Mouse (Mus musculus) left cerebral cortex, adult 9 months (tissue): ENCODE data around the gene Alg5.
"Not testable (repeated sequence)": the region's sequence is repeated elsewhere in the genome, so short reads cannot be mapped to it uniquely, and the experiment has no call there.

ENCODE experiments used
- DNase-seq, 2 experiments: peaks; one replicate each; pipeline ENCODE4 v3.0.0; 2022; ENCODE audit warnings: low spot score in 2 of 2

The Alg5 gene

DNA sequence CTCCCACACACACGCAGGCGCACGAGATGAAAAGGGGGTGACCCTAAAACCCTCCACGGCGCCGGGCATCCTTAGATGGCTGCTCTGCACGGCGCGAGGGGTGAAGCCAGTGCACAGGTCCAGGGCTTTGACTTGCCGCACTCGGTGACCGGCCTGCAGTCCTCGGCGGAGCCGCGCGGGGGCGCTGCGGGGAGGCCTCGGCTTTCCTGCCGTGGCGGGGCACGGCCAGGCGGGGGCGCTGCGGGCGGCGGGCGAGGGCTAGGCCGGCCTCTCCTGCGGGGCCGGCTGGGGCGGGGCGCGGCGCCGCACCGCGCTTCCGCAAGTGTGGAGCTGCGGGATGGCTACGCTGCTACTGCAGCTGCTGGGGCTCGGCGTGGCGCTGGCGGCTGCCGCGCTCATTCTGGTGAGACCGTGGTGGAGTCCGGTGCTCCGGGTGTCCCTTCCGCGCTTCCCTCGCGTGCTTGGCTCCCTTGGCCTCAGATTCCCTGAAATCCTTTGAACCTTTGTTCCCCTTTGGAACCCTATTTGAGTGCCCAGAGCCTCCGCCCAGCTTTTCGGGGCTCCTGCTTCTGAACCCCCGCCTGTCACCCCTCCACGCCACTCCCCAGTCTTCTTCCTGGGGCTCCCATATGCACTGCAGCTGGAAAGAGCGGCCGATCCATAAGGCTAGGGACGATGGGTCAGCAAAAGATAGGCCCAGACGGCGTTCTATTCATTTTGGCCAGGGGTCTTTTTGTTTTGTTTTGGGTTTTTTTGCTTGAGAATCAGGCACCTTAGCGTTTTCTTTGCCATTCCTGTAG, at the start of gene Alg5, which contains the start of gene Exosc8:
Gene Alg5, plus strand, starts transcription at position 293 of the 800 bp plus-strand sequence.
Gene Exosc8, minus strand, starts transcription at position 147 of the 800 bp plus-strand sequence.
- peak; percentile 64 to 91 for DNase-seq

DNA sequence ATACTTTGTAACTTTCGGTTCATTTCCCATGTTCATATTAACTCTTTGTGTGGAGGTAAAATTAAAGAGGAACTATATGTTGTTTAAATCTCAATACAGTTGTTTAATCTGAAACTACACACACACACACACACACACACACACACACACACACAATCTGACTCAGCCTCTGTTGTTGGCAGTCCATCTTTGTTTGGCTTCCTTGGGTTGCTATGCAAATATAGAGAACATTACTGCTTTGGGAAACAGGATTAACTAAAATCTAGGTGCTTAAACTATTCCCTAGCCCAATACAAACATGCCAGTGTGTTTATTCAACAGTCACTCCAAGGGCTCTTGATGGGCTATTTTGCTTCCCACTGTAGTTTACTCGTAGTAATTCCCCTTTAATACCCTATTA, 48.1 kb upstream of the Alg5 start:
- no peak for DNase-seq

DNA sequence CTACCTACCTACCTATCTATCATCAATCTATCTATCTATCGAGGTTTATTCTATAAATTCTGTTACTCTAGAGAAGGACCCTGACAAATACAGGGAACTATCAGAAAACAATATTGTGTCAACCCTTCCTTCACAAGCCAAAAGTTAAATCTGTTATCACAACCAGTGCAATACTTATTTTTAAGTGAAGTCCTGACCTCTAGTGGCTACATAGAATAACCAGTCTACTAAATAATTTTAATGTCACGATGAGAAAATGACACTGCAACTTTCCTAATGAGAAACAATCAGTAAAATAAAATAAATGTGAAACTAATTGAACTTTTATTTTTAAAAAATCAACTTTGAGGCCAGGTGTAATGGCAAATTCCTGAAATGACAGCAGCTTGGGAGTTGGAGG, 46.2 kb upstream of the Alg5 start:
- no peak for DNase-seq

DNA sequence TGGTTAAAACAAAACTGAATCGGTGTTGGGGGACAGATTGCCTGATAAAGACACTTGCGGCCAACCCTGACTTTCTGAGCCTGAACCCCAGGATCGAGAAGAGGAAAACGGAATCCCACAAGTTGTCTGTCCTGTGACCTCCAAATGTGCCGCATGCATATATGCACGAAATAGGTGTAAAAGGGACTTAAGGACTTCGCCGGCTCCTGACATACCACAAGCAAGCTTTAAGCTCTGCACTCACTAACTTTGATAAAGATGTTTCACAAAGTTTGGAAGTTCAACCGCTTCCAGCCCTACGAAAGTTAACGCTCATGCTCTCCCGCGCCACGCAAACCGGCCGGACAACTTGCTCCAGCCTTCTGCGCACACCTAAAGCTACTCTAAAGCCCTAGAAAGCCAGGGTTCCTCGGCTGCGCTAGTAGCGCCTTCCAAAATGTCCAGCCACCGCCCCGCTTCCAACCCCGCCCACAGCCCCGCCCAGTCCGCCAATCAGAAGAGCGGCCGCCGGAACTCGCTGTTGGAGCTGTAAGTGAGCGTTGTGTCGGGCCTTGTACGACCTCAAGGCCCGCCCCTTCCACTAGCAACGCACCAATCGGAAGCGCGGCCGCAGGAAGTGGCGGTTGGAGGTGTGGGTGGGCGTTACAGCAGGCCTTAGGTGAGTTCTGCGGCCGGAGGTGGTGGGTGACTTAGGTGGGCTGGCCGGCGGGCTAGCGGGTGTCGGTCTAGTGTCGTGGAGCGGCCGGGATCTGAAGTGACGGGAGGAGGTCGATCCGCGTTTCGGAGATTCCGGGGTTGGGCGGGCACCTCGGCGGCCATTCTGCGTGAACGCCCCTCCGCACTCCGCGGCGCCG, 42.9 kb upstream of the Alg5 start, which contains the start of gene Supt20:
Gene Supt20, plus strand, starts transcription at position 606 of the 854 bp plus-strand sequence.
- peak; percentile 87 to 93 for DNase-seq

DNA sequence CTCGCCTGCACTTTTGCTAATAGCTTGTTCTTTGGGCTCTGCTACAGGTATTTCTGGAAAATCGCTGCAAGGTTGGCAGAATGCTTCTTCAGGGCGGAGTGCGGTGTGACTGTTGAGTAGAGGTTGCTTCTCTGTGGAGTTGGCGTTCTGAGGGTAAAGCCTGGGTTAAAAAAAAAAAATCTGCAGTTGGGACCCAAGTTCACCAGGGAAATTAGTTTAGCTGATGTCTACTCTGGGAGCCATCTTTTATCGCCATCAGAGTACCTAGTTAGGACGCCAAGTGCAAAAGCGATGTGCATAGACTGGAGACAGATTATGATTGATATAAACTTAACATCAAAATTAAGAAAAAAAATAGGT, 42.3 kb upstream of the Alg5 start:
- no peak for DNase-seq

DNA sequence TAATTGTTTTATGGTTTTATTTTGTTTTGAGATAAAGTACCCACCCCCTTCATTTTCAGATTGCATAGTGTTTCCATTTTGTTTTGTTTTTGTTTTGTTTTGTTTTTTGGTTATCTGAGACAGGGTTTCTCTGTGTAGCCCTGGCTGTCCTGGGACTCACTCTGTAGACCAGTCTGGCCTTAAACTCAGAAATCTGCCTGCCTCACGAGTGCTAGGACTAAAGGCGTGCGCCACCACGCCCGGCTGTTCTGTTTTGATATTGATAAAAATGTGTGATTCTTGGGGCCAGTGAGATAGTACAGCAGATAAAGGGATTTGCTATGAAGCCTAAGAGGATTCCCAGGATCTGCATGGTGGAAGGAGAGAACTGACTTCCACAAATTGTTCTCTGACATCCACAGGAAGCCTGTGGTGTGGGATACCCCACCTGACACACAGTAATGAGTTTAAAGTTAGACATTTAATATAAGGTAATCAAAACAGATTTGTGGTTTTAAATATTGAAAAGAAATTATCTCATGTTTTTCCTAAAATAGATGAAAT, 35.5 kb upstream of the Alg5 start:
- DNase-seq = no peak

DNA sequence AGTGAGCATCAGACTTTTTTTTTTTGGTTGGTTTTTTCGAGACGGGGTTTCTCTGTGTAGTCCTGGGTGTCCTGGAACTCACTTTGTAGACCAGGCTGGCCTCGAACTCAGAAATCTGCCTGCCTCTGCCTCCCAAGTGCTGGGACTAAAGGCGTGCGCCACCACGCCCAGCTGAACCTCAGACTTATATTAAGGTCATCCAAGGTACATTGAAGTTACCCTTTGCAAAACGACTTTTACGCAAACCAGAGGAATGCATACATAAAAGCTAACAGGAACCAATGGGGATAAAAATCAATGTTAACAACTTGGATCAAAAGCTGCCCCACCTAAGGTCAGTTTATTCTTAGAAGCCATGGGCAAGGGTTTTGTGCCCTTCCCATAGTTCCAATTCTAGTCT, 31.2 kb upstream of the Alg5 start:
- not testable (repeated sequence) for DNase-seq

DNA sequence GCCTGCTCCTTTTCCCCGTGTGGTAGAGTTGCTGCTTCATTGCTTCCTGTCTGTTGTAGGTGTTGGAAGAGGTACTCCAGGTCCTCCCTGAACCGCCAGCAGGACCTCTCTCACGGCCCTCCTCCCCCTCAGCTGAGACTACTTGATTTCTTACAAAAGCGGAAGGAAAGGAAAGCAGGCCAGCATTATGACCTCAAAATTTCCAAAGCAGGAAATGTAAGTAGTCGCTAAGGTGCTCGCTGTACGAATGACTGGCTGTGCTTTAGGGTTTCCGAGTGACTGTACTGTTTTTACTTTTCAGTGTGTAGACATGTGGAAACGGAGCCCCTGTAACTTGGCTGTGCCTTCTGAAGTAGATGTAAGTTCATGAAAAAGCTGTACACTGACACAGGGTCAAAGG, 26.4 kb upstream of the Alg5 start:
- DNase-seq = no peak

DNA sequence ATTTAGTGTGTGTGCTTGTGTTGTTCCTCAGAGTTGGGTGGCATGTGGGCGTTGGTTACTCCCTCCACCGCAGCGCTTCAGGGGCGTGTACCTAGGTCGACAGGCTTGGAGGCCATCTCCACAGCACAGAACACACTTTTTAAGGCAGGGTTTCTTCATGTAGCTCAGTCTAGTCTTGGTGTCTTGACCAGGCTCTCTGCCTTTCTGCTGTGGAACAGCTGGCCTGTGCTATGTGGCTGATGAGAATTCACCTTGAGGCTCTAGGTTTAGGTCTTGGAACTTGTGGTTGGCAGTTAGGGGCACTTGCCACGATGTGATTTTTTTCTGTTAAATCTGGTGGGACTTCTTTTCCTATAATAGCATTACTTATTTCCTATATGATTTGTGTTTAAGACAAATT, 21.1 kb upstream of the Alg5 start, which contains the start of gene Gm21958:
Gene Gm21958, minus strand, starts transcription at position 101 of the 400 bp plus-strand sequence.
- no peak for DNase-seq

DNA sequence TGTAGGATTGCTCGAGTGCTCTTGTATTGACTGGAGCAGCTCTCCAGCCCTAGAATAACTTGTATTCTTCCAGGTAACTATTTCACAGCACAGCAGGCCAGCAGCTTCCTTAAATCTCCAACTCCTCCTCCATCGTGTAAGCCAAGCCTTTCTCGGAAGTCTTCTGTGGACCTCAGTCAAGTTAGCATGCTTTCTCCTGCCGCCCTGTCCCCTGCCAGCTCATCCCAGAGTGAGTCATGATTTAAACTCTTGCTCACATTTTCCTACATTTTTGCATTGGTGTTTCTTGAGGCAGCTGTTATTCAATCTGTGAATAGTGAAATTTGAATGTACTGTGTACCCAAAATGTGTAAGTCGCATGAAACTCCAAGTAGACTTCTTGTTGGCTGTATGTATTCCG, 19.9 kb upstream of the Alg5 start:
- DNase-seq = peak in 1 of 2 experiments; percentile 50

DNA sequence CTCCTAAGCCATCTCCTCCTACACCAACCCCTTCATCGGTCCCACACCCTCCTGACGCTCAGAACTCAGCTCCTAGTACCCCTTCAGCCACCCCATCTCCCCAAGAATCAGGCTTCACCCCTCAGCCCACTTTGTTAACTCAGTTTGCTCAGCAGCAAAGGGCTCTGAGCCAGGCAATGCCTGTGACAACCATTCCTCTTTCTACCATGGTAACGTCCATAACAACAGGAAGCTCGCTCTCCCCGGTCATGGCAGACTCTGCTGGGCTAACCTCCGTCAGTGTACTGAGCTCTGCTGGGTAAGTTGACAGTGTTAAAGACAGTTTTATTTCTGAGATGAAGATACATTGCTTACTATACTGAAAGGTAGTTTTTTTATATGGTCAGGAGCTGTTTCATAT, 18.0 kb upstream of the Alg5 start:
- DNase-seq = no peak

DNA sequence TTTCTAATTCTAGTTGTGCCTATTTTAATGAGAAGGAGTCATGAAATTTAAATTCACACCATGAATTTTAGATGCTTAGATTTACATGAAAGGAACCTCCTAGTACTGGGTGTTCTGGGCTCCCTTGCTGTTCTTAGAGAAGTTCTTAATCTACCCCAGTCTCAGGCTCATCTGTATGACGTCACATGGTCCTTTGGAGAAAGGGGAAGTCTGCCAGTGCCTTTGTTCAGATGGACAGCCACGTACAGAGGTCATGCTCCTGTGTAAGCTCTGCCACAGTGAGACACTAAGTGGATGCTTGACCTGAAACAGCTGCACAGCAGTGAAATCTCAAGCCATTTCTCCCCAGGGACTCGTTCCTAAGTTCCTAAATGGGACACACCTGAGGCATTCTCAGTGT, 16.4 kb upstream of the Alg5 start:
- DNase-seq = no peak

DNA sequence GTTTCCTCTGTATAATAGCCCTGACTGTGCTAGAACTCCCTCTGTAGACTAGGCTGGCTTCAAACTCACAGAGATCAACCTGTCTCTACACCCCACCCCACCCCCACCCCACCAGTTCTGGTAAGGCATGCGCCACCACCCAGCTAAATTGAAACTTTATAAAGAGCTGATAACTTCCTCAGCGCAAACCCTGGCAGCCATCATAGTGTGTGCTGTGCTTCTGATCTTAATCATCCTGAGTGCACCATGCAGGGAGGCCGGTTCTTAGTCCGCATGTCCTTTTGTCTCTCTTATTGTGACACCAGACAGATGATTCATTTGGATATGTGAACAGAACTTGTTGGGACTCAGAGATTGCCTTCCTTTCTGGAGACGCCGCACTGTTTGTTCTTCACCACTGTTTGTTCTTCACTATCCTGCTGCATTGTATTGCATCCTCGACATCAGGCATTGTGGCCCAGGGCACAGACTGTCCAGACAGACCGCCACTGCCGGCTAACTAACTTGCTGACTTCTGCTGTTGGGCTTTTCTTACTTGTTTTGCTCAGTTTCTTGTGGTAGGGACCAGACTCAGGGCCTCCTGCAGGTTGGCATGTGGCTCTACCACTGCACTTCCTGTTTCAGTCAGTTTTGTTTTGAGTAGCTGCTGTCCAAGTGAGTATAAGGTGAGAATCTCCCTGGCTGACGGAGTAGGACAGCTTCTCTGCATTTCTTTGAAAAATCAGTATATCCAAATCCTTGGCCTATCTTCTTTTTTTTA, 11.4 kb upstream of the Alg5 start:
- DNase-seq = peak in 1 of 2 experiments; percentile 27

DNA sequence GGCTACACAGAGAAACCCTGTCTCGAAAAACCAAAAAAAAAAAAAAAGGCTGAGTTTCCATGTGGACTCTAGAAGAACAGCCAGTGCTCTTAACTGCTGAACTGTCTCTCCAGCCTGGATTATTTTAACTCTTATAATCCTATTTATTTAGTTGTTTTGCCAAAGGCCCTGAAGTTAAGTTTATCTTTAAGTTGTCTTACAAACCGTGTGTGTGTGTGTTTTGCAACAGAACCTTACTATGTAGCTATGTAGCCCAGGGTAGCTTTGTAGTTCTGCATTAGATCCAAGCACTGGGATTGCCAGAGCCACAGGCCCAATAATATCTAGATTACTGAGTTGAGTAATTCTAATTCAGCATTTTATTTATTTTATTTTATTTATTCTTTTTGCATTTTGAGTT, 10.0 kb upstream of the Alg5 start:
- no peak for DNase-seq

DNA sequence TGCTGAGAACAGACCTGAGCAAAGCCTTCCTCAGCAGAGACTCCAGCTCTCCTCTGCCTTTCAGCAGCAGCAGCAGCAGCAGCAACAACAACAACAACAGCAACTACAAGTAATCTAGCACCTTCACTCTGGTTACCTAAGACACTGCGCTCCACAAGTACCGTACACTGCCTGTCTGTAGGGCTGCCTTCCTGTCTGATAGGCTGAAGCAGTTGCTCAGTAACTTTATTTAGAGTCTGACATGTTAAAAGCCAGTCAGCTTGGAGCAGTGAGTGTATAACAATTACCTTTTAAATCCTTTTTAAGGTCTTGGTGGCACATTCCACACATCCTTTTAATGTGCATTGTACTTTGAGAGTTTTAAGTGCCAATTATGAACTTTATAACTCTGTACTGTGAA, 7.8 kb upstream of the Alg5 start:
- no peak for DNase-seq

DNA sequence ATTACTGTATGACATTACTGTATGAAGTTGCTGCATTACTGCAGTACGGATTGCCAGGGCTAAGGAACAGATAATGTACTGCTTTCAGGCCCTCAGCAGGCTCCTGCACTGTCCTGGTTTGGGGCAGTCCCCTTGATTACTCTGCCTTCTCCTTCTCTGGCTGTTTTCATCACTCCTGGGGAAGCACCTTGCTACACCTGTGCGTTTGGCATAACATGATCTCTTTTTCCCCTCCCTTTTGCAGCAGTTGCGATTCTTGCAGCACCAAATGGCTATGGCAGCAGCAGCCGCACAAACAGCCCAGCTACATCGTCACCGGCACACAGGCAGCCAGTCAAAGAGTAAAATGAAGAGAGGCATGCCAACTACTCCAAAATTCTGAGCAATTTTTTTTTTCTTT, 7.2 kb upstream of the Alg5 start:
- DNase-seq = no peak

DNA sequence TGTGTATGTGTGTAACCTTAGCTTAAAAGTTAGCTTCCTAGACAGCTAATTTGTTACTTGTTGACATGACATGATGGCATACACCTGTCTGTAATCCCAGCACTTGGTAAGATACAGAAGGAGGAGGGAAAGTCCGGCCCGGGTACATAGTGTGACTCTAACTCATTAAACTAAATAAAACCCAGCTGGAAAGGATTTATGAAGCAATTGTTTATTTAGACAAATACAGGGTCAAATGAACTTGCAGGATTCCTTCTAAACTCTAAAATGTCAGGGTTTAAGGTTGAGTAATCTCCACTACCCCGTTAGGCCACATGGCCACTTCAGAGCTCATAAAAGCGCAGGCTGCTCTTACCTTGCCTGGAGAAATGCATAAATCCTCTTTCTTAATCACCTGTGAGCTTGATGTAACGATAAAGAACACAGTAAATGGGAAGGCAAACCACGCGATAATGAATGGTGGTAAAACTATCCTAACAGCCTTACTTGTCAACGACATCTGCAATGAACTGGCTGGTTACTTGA, 3.7 kb upstream of the Alg5 start:
- no peak for DNase-seq

DNA sequence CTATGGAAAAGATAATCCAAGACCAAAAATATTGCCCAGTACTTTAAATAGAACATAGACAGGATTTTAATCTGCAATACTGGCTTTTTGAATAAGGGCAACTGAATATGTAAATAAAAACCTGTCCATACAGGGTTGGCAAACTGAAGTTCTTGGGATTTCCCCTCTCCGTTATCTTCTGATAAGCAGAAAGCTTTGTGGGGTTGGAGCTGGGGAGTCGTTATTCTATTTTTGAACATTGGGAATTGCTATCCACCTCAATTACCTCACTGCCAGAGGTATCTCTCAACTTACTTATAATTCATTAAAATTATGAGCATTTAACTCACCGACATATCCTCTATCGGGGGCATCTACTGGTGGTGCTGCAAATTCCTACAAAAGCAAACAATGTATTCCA, 3.0 kb upstream of the Alg5 start:
- no peak for DNase-seq

DNA sequence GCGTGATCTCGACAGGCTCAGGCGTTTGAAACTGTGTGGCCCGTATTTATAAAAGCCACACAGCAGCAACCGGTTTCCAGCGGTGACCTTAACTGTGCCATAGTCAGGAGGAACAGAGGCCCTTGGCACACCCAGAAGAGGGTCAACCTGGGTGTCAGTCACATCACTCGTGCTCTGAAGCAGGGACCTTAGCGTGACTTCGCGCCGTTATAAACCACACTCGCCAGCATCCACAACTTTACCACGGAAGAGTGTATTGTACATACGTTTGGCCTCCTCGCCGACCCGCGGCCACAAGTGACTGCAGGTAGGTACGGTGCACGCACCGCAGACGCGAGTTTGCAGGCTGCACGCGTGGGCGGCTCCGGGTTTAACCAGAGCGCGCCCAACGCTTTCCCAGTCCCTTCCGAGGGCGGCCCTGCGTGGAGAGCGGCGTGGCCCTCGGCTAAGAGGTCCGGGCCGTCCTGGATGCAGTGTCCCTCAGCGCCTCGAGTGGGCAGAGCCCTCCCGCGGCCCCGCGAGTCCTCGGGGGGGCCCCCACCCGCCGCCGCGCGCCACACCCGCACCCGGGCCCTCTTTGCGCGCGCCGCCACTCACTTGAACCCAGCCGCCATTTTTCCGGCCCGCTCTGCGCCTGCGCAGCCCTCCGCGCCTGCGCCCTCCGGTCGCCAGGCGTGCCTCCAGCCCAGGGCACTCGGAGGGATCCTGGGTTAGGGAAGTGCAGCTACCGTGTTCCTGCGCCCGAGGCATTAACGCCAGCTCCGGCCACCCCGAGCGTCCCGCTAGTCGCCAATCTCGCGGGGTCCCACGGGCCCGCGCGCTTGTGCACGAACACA, 710 bp upstream of the Alg5 start:
- DNase-seq = peak; percentile 65 to 85

DNA sequence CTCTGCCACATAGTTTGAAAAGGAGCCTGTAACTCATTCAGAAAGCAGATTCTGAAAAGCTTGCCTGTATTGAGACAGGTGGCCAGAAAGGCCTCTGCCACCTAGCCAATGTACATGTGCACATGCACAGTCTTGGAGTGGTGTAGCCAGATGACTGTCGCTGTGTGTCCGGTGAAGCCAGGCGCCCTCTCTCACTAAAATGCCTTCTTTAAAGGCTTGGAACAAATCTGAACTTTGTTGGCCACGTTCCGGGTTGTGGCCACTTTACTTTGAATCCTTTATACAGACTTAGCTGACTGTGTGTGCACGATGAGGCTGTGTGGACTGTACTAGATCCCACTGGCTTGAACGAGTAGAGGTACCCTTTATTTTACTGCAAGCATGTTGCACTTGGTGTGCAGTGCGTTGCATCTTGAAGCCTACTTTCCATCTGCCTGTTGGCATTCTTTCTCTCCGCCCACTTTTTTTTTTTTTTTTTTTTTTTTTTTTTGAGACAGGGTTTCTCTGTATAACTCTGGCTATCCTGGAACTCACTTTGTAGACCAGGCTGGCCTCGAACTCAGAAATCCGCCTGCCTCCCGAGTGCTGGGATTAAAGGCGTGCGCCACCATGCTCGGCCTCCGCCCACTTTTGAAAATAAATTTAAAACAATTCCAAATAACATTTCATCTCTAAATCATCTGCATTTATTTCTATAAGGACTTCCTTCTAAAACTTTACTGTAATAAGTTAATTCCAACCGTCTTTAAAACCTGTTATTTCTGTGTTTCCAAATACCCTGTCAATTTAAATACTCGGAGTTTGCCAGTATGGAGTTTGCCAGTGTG, 975 bp downstream of the Alg5 start:
- DNase-seq = no peak
